Mouse (Mus musculus) intestine, embryonic 14.5 days (tissue): Measurements from ENCODE around the gene Ptprg. TPM values are rescaled to one million over a fixed set of nuclear protein-coding genes. Genes with fewer than 3 reads are reported as not detected.

Experiments
- ATAC-seq: fragments of 200-750 bp; cut with Nextera tagmentation; replicated peaks from 2 replicates; pipeline ENCODE4 v1.8.0; 2017; ENCODE audit warnings: low read depth, moderate number of reproducible peaks, moderate TSS enrichment, moderate library complexity; ENCODE audit not compliant: low FRiP score, low TSS enrichment
- DNase-seq: peaks from one replicate; pipeline ENCODE4 v3.0.0-alpha.2; 2018; ENCODE audit warnings: low spot score
- H3K27ac ChIP-seq: fragments of 300-500 bp; sonication (generic); 2 replicates; pipeline ENCODE4 v1.5.1; 2014; ENCODE audit warnings: low read depth, mild to moderate bottlenecking, control low read depth
- H3K27me3 ChIP-seq: fragments of 300-500 bp; sonication (generic); replicated peaks from 2 replicates; pipeline ENCODE4 v1.6.1; 2014; ENCODE audit warnings: low read length, control low read depth; ENCODE audit not compliant: control insufficient read depth, insufficient read depth
- H3K36me3 ChIP-seq: fragments of 300-500 bp; sonication (generic); 2 replicates; pipeline ENCODE4 v1.6.1; 2014; ENCODE audit warnings: low read length, control low read depth; ENCODE audit not compliant: control insufficient read depth, insufficient read depth
- H3K4me1 ChIP-seq: fragments of 300-500 bp; sonication (generic); replicated peaks from 2 replicates; pipeline ENCODE4 v1.6.1; 2014; ENCODE audit warnings: low read length, control low read depth, mixed read lengths; ENCODE audit not compliant: control insufficient read depth, insufficient read depth
- H3K4me2 ChIP-seq: fragments of 300-500 bp; sonication (generic); 2 replicates; pipeline ENCODE4 v1.6.1; 2014; ENCODE audit warnings: low read length
- H3K4me3 ChIP-seq: fragments of 300-500 bp; sonication (generic); 2 replicates; pipeline ENCODE4 v1.5.1; 2014; ENCODE audit warnings: low read depth, low read length, control low read depth, mixed read lengths
- H3K9ac ChIP-seq: fragments of 300-500 bp; sonication (generic); 2 replicates; pipeline ENCODE4 v1.6.1; 2014; ENCODE audit warnings: mild to moderate bottlenecking, low read length
- H3K9me3 ChIP-seq: fragments of 300-500 bp; sonication (generic); 2 replicates; pipeline ENCODE4 v1.6.1; 2016; ENCODE audit warnings: low read length, control low read depth; ENCODE audit not compliant: control insufficient read depth
- WGBS: fragments of 180-500 bp; shearing (Covaris S2); extraction: QIAGEN DNeasy Blood & Tissue Kit; methylation state at CpG from one replicate; pipeline ENCODE4 v1.1.7; 2014; 5-methylcytosine and 5-hydroxymethylcytosine counted together
- polyA plus RNA-seq: library from polyadenylated mRNA; unstranded; fragments of >200 nt; fragmentation: Nextera tagmentation; extraction: Ambion mirVana; gene quantifications from 2 replicates; pipeline ENCODE4 v1.2.1, GENCODE M21; 2014

The Ptprg gene
- polyA plus RNA-seq, 1 experiment from 2014 or later, result 25.1 TPM

- Histone ChIP-seq H3K4me3 (no peak overlapping the region), H3K27ac (no peak overlapping the region), H3K4me2 (no peak overlapping the region), H3K36me3 (no peaks in the 10 kb centered on the region), H3K27me3 (no peaks in the 10 kb centered on the region), H3K4me1 (peaks cover 17% of the 10 kb centered on the region; the same call in 1 of the 2 replicates), H3K9me3 (no peaks in the 10 kb centered on the region), H3K9ac (no peak overlapping the region)
- ATAC-seq, result no peak
- DNase-seq, result no peak
- 87% methylated on average over 11 of the region's 11 CpGs for WGBS
Observed at GRCm38 (mm10) chr14:11874960-11875889, 321.9 kb downstream of the Ptprg start.

GRCm38 (mm10) chr14:11881082-11881481 is 327.8 kb downstream of the Ptprg start:
- H3K9ac ChIP-seq, result no peak overlapping the region
- H3K36me3 ChIP-seq, result no peaks in the 10 kb centered on the region
- H3K4me3 ChIP-seq, result no peak overlapping the region
- WGBS, result 75% methylated on average over 3 of the region's 3 CpGs
- DNase-seq (no peak), ATAC-seq (no peak)
- no peaks in the 10 kb centered on the region for H3K9me3 ChIP-seq
- peaks cover 15% of the 10 kb centered on the region for H3K4me1 ChIP-seq
- no peak overlapping the region for H3K4me2 ChIP-seq
- H3K27me3 ChIP-seq, result no peaks in the 10 kb centered on the region
- no peak overlapping the region for H3K27ac ChIP-seq

GRCm38 (mm10) chr14:11883142-11883921 is 330.0 kb downstream of the Ptprg start:
- Histone ChIP-seq H3K27me3 (no peaks in the 10 kb centered on the region), H3K9me3 (no peaks in the 10 kb centered on the region), H3K4me1 (peaks cover 15% of the 10 kb centered on the region), H3K4me3 (no peak overlapping the region), H3K9ac (no peak overlapping the region), H3K36me3 (no peaks in the 10 kb centered on the region), H3K4me2 (no peak overlapping the region), H3K27ac (no peak overlapping the region)
- WGBS, result 41% methylated on average over 10 of the region's 10 CpGs
- ATAC-seq (no peak), DNase-seq (no peak)

GRCm38 (mm10) chr14:11883995-11884394 is 330.7 kb downstream of the Ptprg start:
- Histone ChIP-seq H3K36me3 (no peaks in the 10 kb centered on the region), H3K9me3 (no peaks in the 10 kb centered on the region), H3K4me1 (peaks cover 15% of the 10 kb centered on the region), H3K27me3 (no peaks in the 10 kb centered on the region), H3K4me2 (no peak overlapping the region), H3K9ac (no peak overlapping the region), H3K4me3 (no peak overlapping the region), H3K27ac (no peak overlapping the region)
- WGBS, result 52% methylated on average over 5 of the region's 5 CpGs
- no peak for ATAC-seq
- no peak for DNase-seq

- H3K27ac ChIP-seq, result no peak overlapping the region
- H3K4me2 ChIP-seq, result no peak overlapping the region
- H3K27me3 ChIP-seq, result no peaks in the 10 kb centered on the region
- no peaks in the 10 kb centered on the region for H3K9me3 ChIP-seq
- ATAC-seq (no peak), DNase-seq (no peak)
- no peaks in the 10 kb centered on the region for H3K36me3 ChIP-seq
- WGBS, result 53% methylated on average over 3 of the region's 3 CpGs
- H3K4me1 ChIP-seq, result peaks cover 12% of the 10 kb centered on the region
- no peak overlapping the region for H3K4me3 ChIP-seq
- H3K9ac ChIP-seq, result no peak overlapping the region
Observed at GRCm38 (mm10) chr14:11886417-11886816, 333.1 kb downstream of the Ptprg start.

- 52% methylated on average over 3 of the region's 3 CpGs for WGBS
Observed at GRCm38 (mm10) chr14:11890890-11891289, 337.6 kb downstream of the Ptprg start.

GRCm38 (mm10) chr14:11892621-11893020 is 339.3 kb downstream of the Ptprg start:
- H3K27ac ChIP-seq, result no peak overlapping the region
- WGBS, result 35% methylated on average over 9 of the region's 9 CpGs
- no peak overlapping the region for H3K9ac ChIP-seq
- H3K9me3 ChIP-seq, result no peaks in the 10 kb centered on the region
- H3K27me3 ChIP-seq, result no peaks in the 10 kb centered on the region
- H3K4me2 ChIP-seq, result no peak overlapping the region
- no peak for ATAC-seq
- DNase-seq, result no peak
- no peaks in the 10 kb centered on the region for H3K4me1 ChIP-seq
- H3K4me3 ChIP-seq, result no peak overlapping the region
- no peaks in the 10 kb centered on the region for H3K36me3 ChIP-seq

More at GRCm38 (mm10) chr14:11890890-11891289, 337.6 kb downstream of the Ptprg start:
- DNase-seq (no peak), ATAC-seq (no peak)
- H3K27ac ChIP-seq, result no peak overlapping the region
- H3K9me3 ChIP-seq, result no peaks in the 10 kb centered on the region
- H3K9ac ChIP-seq, result no peak overlapping the region
- H3K4me2 ChIP-seq, result no peak overlapping the region
- no peak overlapping the region for H3K4me3 ChIP-seq
- H3K4me1 ChIP-seq, result no peaks in the 10 kb centered on the region
- H3K27me3 ChIP-seq, result no peaks in the 10 kb centered on the region
- H3K36me3 ChIP-seq, result no peaks in the 10 kb centered on the region

- Histone ChIP-seq H3K9ac (no peak overlapping the region), H3K4me1 (no peaks in the 10 kb centered on the region), H3K4me2 (no peak overlapping the region), H3K4me3 (no peak overlapping the region), H3K27ac (no peak overlapping the region), H3K27me3 (no peaks in the 10 kb centered on the region), H3K36me3 (no peaks in the 10 kb centered on the region), H3K9me3 (no peaks in the 10 kb centered on the region)
- no peak for DNase-seq
- ATAC-seq, result no peak
- 34% methylated on average over 13 of the region's 13 CpGs for WGBS
Observed at GRCm38 (mm10) chr14:11895486-11895885, 342.2 kb downstream of the Ptprg start.
